Mouse (Mus musculus) left cerebral cortex, adult 11 months (tissue): Measurements from ENCODE around the gene Pkn3.
"Not testable (repeated sequence)": the region's sequence is repeated elsewhere in the genome, so short reads cannot be mapped to it uniquely, and the experiment has no call there.

ENCODE experiments used
- DNase-seq: peaks from one replicate; pipeline ENCODE4 v3.0.0; 2022; ENCODE audit warnings: low spot score

Pkn3 gene

GRCm38 (mm10) chr2:30077502-30078348, at the start of gene Pkn3:
Gene Pkn3 (plus strand): TSS chr2:30077684.
- DNase-seq = no peak

GRCm38 (mm10) chr2:30032244-30032846, 45.1 kb upstream of the Pkn3 start:
- no peak for DNase-seq

- DNase-seq = no peak
Measured at GRCm38 (mm10) chr2:30032957-30033356, 44.5 kb upstream of the Pkn3 start.

GRCm38 (mm10) chr2:30037762-30038161, 39.7 kb upstream of the Pkn3 start:
- DNase-seq = no peak

- no peak for DNase-seq
Measured at GRCm38 (mm10) chr2:30038370-30038769, 39.1 kb upstream of the Pkn3 start.

- DNase-seq = no peak
Measured at GRCm38 (mm10) chr2:30039687-30040086, 37.8 kb upstream of the Pkn3 start.

- DNase-seq = no peak
Measured at GRCm38 (mm10) chr2:30042445-30042844, 35.0 kb upstream of the Pkn3 start.

- no peak for DNase-seq
Measured at GRCm38 (mm10) chr2:30044550-30044949, 32.9 kb upstream of the Pkn3 start.

- DNase-seq = no peak
Measured at GRCm38 (mm10) chr2:30047127-30047526, 30.4 kb upstream of the Pkn3 start.

GRCm38 (mm10) chr2:30048101-30048501, 29.4 kb upstream of the Pkn3 start:
- DNase-seq = no peak

- peak; percentile 93 for DNase-seq
Measured at GRCm38 (mm10) chr2:30048699-30049388, 28.6 kb upstream of the Pkn3 start, which contains the start of gene Wdr34. Gene Wdr34 (minus strand): TSS chr2:30048881.

GRCm38 (mm10) chr2:30049831-30050230, 27.7 kb upstream of the Pkn3 start:
- DNase-seq = no peak

GRCm38 (mm10) chr2:30051992-30052761, 25.3 kb upstream of the Pkn3 start:
- no peak for DNase-seq

- not testable (repeated sequence) for DNase-seq
Measured at GRCm38 (mm10) chr2:30055310-30055709, 22.2 kb upstream of the Pkn3 start.

- DNase-seq = no peak
Measured at GRCm38 (mm10) chr2:30056736-30057135, 20.7 kb upstream of the Pkn3 start.

GRCm38 (mm10) chr2:30057223-30057904, 20.1 kb upstream of the Pkn3 start, which contains the start of gene Set:
Gene Set (plus strand): TSS chr2:30057378.
- DNase-seq = no peak

- DNase-seq = no peak
Measured at GRCm38 (mm10) chr2:30058418-30058817, 19.1 kb upstream of the Pkn3 start.

GRCm38 (mm10) chr2:30061215-30062166, 16.0 kb upstream of the Pkn3 start:
- DNase-seq = no peak

GRCm38 (mm10) chr2:30062249-30063093, 15.0 kb upstream of the Pkn3 start:
- no peak for DNase-seq
